Mouse (Mus musculus) lung, adult 2 months (tissue): ENCODE data around the gene Gtf2a2. TPM values are rescaled to one million over a fixed set of nuclear protein-coding genes. Genes with fewer than 3 reads are reported as not detected.

Experiments
- DNase-seq: peaks from one replicate; pipeline ENCODE4 v3.0.0; 2022
- H3K4me1 ChIP-seq: fragments of 200-500 bp; 2 replicates; pipeline ENCODE4 v1.6.1; 2011; ENCODE audit warnings: low read length; ENCODE audit not compliant: control insufficient read depth, insufficient read depth
- H3K4me3 ChIP-seq: fragments of 200-500 bp; replicated peaks from 2 replicates; pipeline ENCODE3; 2011; ENCODE audit warnings: low read depth, mild to moderate bottlenecking, control low read depth, low read length; ENCODE audit errors: extremely low read depth
- CTCF ChIP-seq: fragments of 200-500 bp; IDR thresholded peaks from 2 replicates; pipeline ENCODE4 v1.5.1; 2011; ENCODE audit warnings: mild to moderate bottlenecking, low read length, control low read depth; ENCODE audit not compliant: insufficient read depth
- POLR2A ChIP-seq: fragments of 200-500 bp; IDR thresholded peaks from 2 replicates; pipeline ENCODE4 v1.6.1; 2011; ENCODE audit warnings: low read depth, mild to moderate bottlenecking, control low read depth, low read length, borderline replicate concordance; ENCODE audit errors: extremely low read depth
- WGBS: fragments of 180-500 bp; shearing (Covaris S2); methylation state at CpG from one replicate; pipeline ENCODE4 v1.1.7; 2018; 5-methylcytosine and 5-hydroxymethylcytosine counted together
- polyA plus RNA-seq: library from polyadenylated mRNA; depleted of rRNA; stranded (reverse); fragments of >200 nt; gene quantifications from 2 replicates; pipeline ENCODE4 v1.2.3, GENCODE M21; 2012; rRNA removed

Gene Gtf2a2
- polyA plus RNA-seq, 1 experiment, result 13.0 TPM

GRCm38 (mm10) chr9:70049416-70049783 is 37.0 kb downstream of the Gtf2a2 start:
- H3K4me3 ChIP-seq, result no peak overlapping the region
- 32% methylated on average over 3 of the region's 3 CpGs for WGBS
- no peak for TF ChIP-seq POLR2A
- DNase-seq, result no peak
- no peaks in the 10 kb centered on the region for H3K4me1 ChIP-seq

- Histone ChIP-seq H3K4me1 (no peaks in the 10 kb centered on the region), H3K4me3 (no peak overlapping the region)
- WGBS, result 18% methylated on average over 8 of the region's 8 CpGs
- DNase-seq, result no peak
- TF ChIP-seq CTCF (no peak), POLR2A (no peak)
These were observed 37.5 kb downstream of the Gtf2a2 start for GRCm38 (mm10) chr9:70049839-70050238.

DNA sequence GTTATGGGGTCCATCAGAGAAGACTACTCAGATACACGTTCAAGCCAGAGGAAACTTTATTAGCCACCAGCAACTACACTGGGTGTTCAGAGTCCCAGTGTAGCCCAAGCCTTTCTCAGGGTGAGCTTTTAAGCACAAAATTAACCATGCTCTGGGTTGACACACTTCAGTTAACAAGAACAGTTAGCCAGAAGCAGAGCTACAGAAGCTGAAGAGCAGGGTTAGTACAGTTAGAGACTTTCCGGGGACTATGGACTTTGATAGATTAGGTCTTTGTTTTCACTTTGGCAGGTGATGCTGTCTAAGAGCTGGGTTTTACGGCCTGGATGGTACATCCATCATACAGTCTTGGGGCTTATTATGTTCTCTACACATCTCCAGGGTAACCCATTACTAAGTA is 40.4 kb downstream of the Gtf2a2 start:
- no peak for TF ChIP-seq POLR2A
- no peak for TF ChIP-seq CTCF
- WGBS, result 61% methylated on average over 3 of the region's 3 CpGs
- DNase-seq, result no peak
- H3K4me1 ChIP-seq, result no peaks in the 10 kb centered on the region
- H3K4me3 ChIP-seq, result no peak overlapping the region

DNA sequence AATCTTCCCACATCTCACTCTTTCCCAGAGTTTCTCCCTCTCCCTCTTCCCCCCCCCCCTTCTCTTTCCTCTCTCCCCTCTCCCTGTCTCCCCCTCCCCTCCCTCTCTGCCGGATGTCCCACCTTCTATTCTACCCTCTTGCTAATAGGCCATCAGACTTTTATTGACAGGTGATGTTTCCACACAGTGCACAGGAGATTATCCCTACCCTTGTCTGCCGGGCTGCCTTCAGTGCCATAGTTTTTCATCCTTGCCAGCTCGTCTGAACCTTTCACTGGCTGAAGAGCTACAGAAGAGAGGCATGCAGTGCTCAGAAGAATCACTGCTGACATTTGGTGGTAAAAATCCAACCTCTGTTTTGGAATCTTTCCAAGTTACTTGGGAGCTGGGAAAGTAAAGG is 41.1 kb downstream of the Gtf2a2 start:
- TF ChIP-seq POLR2A (no peak), CTCF (no peak)
- 41% methylated on average over 3 of the region's 3 CpGs for WGBS
- DNase-seq, result no peak
- Histone ChIP-seq H3K4me3 (no peak overlapping the region), H3K4me1 (no peaks in the 10 kb centered on the region)

DNA sequence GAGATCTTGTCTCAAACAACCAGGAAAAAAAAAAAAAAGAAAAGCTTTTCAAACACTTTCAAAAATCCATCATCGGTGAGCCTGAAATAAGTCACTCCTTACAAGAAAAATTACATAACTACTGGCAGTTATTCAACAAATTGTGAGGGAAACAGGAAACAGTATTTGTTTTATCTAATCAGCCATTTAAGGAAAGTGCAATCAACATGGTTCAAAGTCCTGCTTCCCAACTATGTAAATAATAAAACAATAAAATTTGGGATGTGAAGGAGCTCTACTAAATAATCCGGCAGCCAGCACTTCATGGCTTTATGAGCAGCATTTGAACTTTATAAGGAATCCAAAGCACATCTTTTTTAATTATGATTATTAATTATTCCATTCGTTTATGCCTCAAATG is 49.7 kb downstream of the Gtf2a2 start:
- no peak for TF ChIP-seq CTCF
- no peak for TF ChIP-seq POLR2A
- no peaks in the 10 kb centered on the region; the same call in 1 of the 2 replicates for H3K4me1 ChIP-seq
- WGBS, result 32% methylated on average over 3 of the region's 3 CpGs
- DNase-seq, result no peak
- no peak overlapping the region for H3K4me3 ChIP-seq

DNA sequence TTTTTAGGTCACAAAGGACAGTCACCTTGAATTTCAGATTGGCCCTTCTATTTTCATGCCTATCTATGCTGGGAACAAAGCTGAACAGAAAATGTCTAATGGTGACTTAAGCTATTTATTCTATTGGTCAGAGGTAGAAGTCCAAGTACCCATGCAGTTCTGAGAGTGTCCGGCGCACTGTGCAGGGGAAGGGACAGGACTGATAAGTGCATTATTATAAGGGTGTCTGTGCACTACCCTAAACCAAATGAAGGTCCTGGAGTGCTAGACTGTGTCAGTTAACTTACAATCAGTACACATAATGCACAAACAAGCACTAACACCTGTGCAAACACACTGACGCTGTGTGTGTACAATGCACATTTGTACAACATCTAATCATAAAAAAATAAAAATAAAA is 55.1 kb downstream of the Gtf2a2 start:
- H3K4me1 ChIP-seq, result peaks cover 4% of the 10 kb centered on the region
- no peak overlapping the region for H3K4me3 ChIP-seq
- 85% methylated on average over 3 of the region's 3 CpGs for WGBS
- no peak for DNase-seq
- no peak for TF ChIP-seq POLR2A
- TF ChIP-seq CTCF, result no peak

DNA sequence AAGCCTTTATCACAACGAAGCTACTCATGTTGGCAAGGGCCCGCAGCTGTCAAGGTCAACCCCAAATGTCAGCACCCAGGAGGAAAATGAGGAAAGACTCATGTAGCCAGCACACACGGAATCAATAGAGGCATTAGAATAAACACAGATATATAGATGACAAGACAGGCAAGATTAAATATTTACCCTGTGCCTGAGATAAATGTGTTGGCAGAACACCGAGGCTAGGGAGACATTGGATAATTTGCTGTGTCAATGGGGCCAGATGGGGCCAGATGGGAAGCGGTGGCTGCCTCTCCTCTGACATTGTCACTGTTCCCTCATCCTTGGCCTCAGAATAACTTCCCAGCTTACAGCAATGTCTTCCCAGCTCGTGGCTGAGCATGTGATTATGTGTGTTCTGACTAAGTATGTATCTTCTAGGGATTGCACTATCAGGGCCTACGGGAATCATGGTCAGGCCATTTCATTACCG is 57.6 kb downstream of the Gtf2a2 start:
- 45% methylated on average over 8 of the region's 8 CpGs for WGBS
- peaks cover 4% of the 10 kb centered on the region for H3K4me1 ChIP-seq
- no peak overlapping the region for H3K4me3 ChIP-seq
- no peak for DNase-seq
- TF ChIP-seq POLR2A (no peak), CTCF (no peak)

- TF ChIP-seq POLR2A (no peak), CTCF (no peak)
- DNase-seq, result no peak
- Histone ChIP-seq H3K4me3 (no peak overlapping the region), H3K4me1 (peaks cover 4% of the 10 kb centered on the region)
- 76% methylated on average over 8 of the region's 8 CpGs for WGBS
These were observed 60.0 kb downstream of the Gtf2a2 start for GRCm38 (mm10) chr9:70072387-70072786.

Other genes with a start within 250 kb of the Gtf2a2 start
- 34.8 and 50.1 TPM in 2 replicates for gene Bnip2, start 23.1 kb upstream of the Gtf2a2 start, polyA plus RNA-seq
- 0.14 TPM in 1 of 2 replicates, not detected in the other for gene Gcnt3, start 25.5 kb downstream of the Gtf2a2 start, polyA plus RNA-seq
- 1.2 and 2.2 TPM in 2 replicates for gene Fam81a, start 130.0 kb downstream of the Gtf2a2 start, polyA plus RNA-seq
- gene Myo1e, start 194.8 kb downstream of the Gtf2a2 start, polyA plus RNA-seq, result 13.7 and 21.2 TPM in 2 replicates